ENCODE assay signal across 9 mouse cellular contexts in genomic region chr6:114917129-114917528, GRCm38 (mm10). TPM values are rescaled to one million over a fixed set of nuclear protein-coding genes. Genes with fewer than 3 reads are reported as not detected.
DNase-seq lines count a peak whose midpoint lies in the region; ATAC-seq and TF ChIP-seq lines count a peak whose summit lies in the region.
"Had no signal": no experiment of that assay in that cellular context is flagged by ENCODE, and none has a peak within 500 bp of the region (broad histone marks: within the 10 kb centered on the region; RNA-seq: fewer than 3 reads in every experiment).

No protein-coding gene starts in this region.

- peak overlapping the region; percentile 81 for H3K4me2 ChIP-seq in forebrain, embryonic 13.5 days
- peak overlapping the region; percentile 54 for H3K4me2 ChIP-seq in limb, embryonic 11.5 days (ENCODE audit: low read depth, severe bottlenecking)

- H3K9ac ChIP-seq in forebrain, embryonic 13.5 days, result peak overlapping the region; percentile 37
- peak overlapping the region; percentile 17; the same call in 1 of the 2 replicates for H3K9ac ChIP-seq in limb, embryonic 11.5 days (ENCODE audit: low read length)

- ATAC-seq in forebrain, embryonic 13.5 days, result no peak
- ATAC-seq in limb, embryonic 11.5 days (ENCODE audit: insufficient number of reproducible peaks, low FRiP score, low TSS enrichment, low read depth), result no peak
- ATAC-seq in cerebellum, adult (ENCODE audit: insufficient number of reproducible peaks, low FRiP score, low TSS enrichment), result no peak

- H3K27ac ChIP-seq in forebrain, embryonic 13.5 days, result peak overlapping the region; percentile 66
- no peak overlapping the region for H3K27ac ChIP-seq in limb, embryonic 11.5 days (replicated peaks; ENCODE audit: low read depth, low read length)
- H3K27ac ChIP-seq in olfactory bulb, adult 2 months (ENCODE audit: insufficient read depth, low read depth, low read length), result peak overlapping the region; percentile 69

- no peaks in the 10 kb centered on the region for H3K27me3 ChIP-seq in forebrain, embryonic 13.5 days
- no peaks in the 10 kb centered on the region for H3K27me3 ChIP-seq in limb, embryonic 11.5 days (ENCODE audit: control insufficient read depth, insufficient read depth, low read length)

- H3K9me3 ChIP-seq in forebrain, embryonic 13.5 days (replicated peaks), result no peaks in the 10 kb centered on the region
- no peaks in the 10 kb centered on the region for H3K9me3 ChIP-seq in limb, embryonic 11.5 days (ENCODE audit: control insufficient read depth, low read length)

- H3K4me3 ChIP-seq in lung, adult 2 months (replicated peaks; ENCODE audit: extremely low read depth, low read depth, low read length), result no peak overlapping the region
- peak overlapping the region; percentile 23 for H3K4me3 ChIP-seq in forebrain, embryonic 13.5 days
- H3K4me3 ChIP-seq in limb, embryonic 11.5 days (ENCODE audit: low read depth, low read length), result peak overlapping the region; percentile 2; the same call in 1 of the 2 replicates
- H3K4me3 ChIP-seq in olfactory bulb, adult 2 months (ENCODE audit: insufficient read depth, low read depth, low read length), result peak overlapping the region; percentile 18; the same call in 1 of the 2 replicates

- DNase-seq in lung, adult 2 months, result peak; percentile 27
- DNase-seq in lung, postnatal 25 days (ENCODE audit: low spot score), result no peak
- no peak for DNase-seq in limb, embryonic 11.5 days (ENCODE audit: low spot score)
- DNase-seq in thymus, adult 18-20 months, result no peak
- no peak for DNase-seq in thymus, postnatal 0 days (ENCODE audit: low spot score)
- DNase-seq: cerebellum, postnatal 25 days had no signal

- no peak for TF ChIP-seq CTCF in lung, adult 2 months (IDR thresholded peaks at IDR 0.05; ENCODE audit: insufficient read depth, low read length)
- no peak for TF ChIP-seq CTCF in olfactory bulb, adult 2 months (IDR thresholded peaks at IDR 0.05; ENCODE audit: insufficient read depth, low read depth, low read length)

- H3K4me1 ChIP-seq in lung, adult 2 months (ENCODE audit: control insufficient read depth, insufficient read depth, low read length), result peaks cover 47% of the 10 kb centered on the region
- H3K4me1 ChIP-seq in forebrain, embryonic 13.5 days, result peaks cover 79% of the 10 kb centered on the region
- peaks cover 68% of the 10 kb centered on the region for H3K4me1 ChIP-seq in limb, embryonic 11.5 days (ENCODE audit: control insufficient read depth, insufficient read depth, low read length)
- peaks cover 54% of the 10 kb centered on the region for H3K4me1 ChIP-seq in olfactory bulb, adult 2 months (ENCODE audit: control insufficient read depth, insufficient read depth, low read length)

- WGBS in lung, adult 2 months, result 31% methylated on average over 11 of the region's 11 CpGs
- 23% methylated on average over 11 of the region's 11 CpGs for WGBS in forebrain, embryonic 13.5 days
- 33% methylated on average over 11 of the region's 11 CpGs for WGBS in limb, embryonic 11.5 days
- WGBS in olfactory bulb, adult 2 months, result 13% methylated on average over 11 of the region's 11 CpGs

- no peak for TF ChIP-seq POLR2A in lung, adult 2 months (IDR thresholded peaks at IDR 0.05; ENCODE audit: borderline replicate concordance, extremely low read depth, low read depth, low read length)
- no peak for TF ChIP-seq POLR2A in olfactory bulb, adult 2 months (IDR thresholded peaks at IDR 0.05; ENCODE audit: insufficient read depth, low read depth, low read length)

- H3K36me3 ChIP-seq in forebrain, embryonic 13.5 days (ENCODE audit: poor library complexity, severe bottlenecking), result no peaks in the 10 kb centered on the region
- H3K36me3 ChIP-seq in limb, embryonic 11.5 days (ENCODE audit: control insufficient read depth, insufficient read depth, low read length), result no peaks in the 10 kb centered on the region

RNA-seq across cellular contexts. Expression of gene Vgll4, which starts 52.7 kb away (rescaled TPM):
- 80.8 and 81.7 TPM in 2 replicates for polyA plus RNA-seq in lung, adult 2 months (2012; rRNA removed)
- 81.5 and 84.3 TPM in 2 replicates for polyA plus RNA-seq in forebrain, embryonic 13.5 days (2015; fragmentation: Nextera tagmentation; extraction: Ambion mirVana)
- 98.4 and 101 TPM in 2 replicates for polyA plus RNA-seq in limb, embryonic 11.5 days (2014; fragmentation: Nextera tagmentation; extraction: Ambion mirVana)
- polyA plus RNA-seq in olfactory bulb, adult 2 months (2012; ENCODE audit: insufficient read depth, insufficient read length, low replicate concordance, missing spikeins), result not detected in 2 replicates
- 74.0 and 90.5 TPM in 2 replicates for polyA plus RNA-seq in thymus, postnatal 0 days (2015; fragmentation: Nextera tagmentation; extraction: Ambion mirVana)
